Mouse (Mus musculus) spleen, embryonic (tissue): ENCODE results near the gene Nppa.

Experiments
- CTCF ChIA-PET: fragments of 350-600 bp; sonication (Branson Sonifier 250); formaldehyde crosslinking; loops from one replicate; lab custom pipeline; 2022; lab: Charles Lee

Gene Nppa

DNA sequence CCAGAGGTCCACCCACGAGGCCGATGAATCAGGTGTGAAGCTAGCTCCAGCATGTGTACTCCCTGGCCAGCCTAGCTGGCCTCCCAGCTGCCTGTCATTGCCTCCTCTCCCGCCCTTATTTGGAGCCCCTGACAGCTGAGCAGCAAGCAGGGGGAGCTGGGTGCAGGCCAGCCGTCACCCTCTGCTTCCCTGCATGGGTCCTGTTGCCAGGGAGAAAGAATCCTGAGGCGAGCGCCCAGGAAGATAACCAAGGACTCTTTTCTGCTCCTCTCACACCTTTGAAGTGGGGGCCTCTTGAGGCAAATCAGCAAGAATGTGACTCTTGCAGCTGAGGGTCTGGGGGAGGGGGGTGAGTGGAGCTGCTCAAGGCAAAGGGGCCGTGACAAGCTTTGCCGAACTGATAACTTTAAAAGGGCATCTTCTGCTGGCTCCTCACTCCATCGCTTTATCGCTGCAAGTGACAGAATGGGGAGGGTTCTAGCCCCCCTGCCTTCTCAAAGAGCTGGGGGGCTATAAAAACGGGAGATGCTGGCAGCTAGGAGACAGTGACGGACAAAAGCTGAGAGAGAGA is at the start of gene Nppa:
Nppa (plus strand) TSS at position 521 of the 571 bp plus-strand sequence.
- CTCF ChIA-PET, result interaction anchor here (0.5 kb wide), 1 partner anchor 36 kb away, joined by 3 read pairs; no protein-coding TSS in a partner anchor

GRCm38 (mm10) chr4:147953590-147953989 is 46.9 kb upstream of the Nppa start:
- CTCF ChIA-PET, result interaction anchor here (0.7 kb wide), 1 partner anchor 54 kb away, joined by 3 read pairs; no protein-coding TSS in a partner anchor

DNA sequence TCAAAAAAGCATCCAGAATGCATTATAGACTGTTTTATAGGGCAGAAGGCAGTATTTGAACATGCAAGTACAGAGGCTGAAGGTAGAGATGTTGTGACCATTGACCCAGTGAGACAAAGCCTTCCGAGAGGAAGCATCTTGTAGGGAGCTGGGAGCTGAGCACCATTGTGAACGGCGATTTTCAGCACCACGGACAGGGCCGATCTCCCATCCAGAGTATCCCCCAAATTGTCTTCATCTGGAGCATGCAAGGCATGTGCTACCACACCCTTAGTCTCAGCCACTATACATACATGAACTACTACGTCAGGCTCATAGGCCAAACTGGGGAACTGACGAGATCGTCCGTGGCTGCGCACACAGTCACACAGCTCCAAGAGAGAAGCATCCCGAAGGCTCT is 43.4 kb upstream of the Nppa start:
- CTCF ChIA-PET, result no interaction called here

- CTCF ChIA-PET, result interaction anchor here (0.6 kb wide), 1 partner anchor 13 kb away, joined by 6 read pairs; no protein-coding TSS in a partner anchor
Measured at GRCm38 (mm10) chr4:147959881-147960831, 40.4 kb upstream of the Nppa start.

DNA sequence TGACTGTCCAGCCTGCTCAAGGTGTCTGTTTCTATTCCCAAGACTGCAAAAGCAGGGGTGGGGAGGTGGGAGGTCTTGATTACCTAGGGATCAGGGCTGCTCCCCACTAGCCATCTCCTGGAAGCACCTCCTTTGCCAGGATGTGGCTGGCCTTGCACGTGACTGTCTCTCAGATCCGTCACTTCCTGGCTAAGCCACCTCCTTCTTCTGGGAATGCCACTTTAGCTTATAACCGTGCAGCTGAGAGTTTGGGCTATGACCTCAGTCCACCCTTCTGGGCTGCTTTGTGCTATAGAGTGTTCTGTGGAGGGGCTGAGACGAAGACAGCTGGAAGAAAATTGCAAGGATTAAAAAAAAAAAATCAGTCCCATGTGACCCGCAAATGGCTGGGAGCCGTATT is 37.7 kb upstream of the Nppa start:
- CTCF ChIA-PET, result no interaction called here

GRCm38 (mm10) chr4:147963623-147964022 is 36.9 kb upstream of the Nppa start:
- CTCF ChIA-PET, result no interaction called here

DNA sequence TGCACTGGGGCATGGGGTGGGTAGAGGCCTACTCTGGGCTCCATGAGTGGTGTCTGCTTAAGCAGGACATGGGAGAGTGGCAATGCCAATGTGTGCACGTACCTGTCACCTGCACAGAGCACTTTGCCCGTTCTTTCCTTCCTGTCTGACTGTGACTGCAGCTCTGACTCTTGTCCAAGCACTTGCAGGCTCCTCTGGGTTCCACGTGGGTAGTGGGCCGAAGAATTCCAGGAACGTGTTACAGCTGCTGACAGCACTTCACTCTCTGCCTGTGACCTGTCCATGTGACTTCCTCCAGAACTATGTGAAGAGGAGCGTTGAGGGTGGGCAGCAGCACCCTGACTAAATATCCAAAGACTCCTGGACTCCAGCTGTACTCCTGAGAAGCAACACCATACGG is 34.8 kb upstream of the Nppa start:
- CTCF ChIA-PET, result no interaction called here

DNA sequence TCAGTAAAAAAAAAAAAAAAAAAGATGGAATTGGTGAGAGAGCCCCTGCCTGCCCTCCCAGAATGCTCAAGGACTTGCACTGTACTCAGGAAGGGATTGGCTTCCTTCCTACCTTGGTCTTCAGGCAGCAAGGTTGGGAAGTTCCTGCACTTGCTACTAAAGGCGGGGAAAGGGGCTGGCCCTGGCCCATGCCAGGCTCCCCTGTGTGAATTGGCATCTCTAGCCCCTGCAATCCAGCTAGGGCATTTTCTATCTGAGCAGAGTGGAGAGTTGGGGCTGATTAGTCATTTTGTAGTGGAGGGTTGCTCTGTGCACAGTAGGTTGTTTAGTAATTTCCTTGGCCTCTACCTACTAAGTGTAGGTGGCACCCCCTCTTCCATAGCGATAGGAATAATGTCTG is 31.7 kb upstream of the Nppa start:
- CTCF ChIA-PET, result no interaction called here

DNA sequence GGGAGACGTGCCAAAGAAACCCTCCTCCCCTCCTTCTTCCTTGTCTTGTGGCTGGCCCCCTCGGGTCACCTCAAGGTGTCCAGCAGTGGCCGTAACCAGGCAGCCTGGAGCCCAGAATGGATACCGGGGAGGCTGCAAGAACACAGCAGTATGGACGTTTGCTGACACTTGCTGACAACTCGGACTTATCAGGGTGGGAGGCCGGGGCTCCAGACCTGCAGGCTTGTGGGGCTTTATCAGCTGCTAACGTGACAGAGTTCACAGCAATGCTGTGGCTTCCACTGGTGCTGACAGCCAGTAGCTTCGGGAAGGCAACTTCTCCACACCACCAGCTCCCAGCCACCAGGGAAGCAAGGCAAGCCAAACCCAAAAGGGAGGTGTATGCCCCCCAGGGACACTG is 31.2 kb upstream of the Nppa start:
- CTCF ChIA-PET, result no interaction called here

DNA sequence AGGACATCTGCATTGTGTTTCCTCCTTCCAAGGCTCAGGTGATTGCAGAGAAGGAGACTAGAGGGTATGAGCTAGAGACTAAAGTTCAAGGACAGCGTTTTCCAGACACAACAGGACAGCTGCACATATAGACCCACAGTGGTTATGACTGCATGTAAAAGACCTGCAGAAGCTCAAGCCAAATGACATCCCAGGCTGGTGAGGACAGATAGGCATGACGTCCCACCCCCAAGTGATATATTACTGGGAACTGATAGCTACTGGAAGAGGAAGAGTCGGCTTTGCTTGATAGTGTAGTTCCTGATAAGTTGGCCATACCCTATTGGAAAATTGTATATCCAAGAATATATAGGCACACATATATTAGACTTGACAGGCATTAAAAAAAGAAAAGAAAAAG is 24.3 kb upstream of the Nppa start:
- CTCF ChIA-PET, result no interaction called here

- CTCF ChIA-PET, result no interaction called here
Measured at GRCm38 (mm10) chr4:147977726-147978125, 22.8 kb upstream of the Nppa start.

DNA sequence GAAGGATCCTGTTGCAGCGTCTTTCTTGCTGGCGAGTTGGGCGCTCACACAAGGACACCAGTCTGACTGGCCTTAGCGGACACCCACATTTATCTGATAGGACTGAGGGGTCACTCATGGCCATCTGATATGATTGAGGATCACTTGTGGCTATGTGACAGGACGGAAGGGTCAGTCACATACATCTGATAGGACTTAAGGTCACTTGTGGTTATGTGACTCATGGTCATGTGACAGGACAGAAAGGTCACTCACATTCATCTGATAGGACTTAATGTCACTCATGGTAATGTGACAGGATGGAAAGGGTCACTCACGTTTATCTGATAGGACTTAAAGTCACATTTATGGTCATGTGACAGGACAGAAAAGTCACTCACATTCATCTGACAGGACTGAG is 22.1 kb upstream of the Nppa start:
- CTCF ChIA-PET, result no interaction called here

- CTCF ChIA-PET, result no interaction called here
Measured at GRCm38 (mm10) chr4:147979441-147979860, 21.1 kb upstream of the Nppa start.

GRCm38 (mm10) chr4:147985205-147986132 is 15.1 kb upstream of the Nppa start, which contains the start of gene Nppb:
Gene Nppb (plus strand): TSS chr4:147985788.
- CTCF ChIA-PET, result no interaction called here

- CTCF ChIA-PET, result no interaction called here
Measured at GRCm38 (mm10) chr4:147993571-147994095, 6.9 kb upstream of the Nppa start.

DNA sequence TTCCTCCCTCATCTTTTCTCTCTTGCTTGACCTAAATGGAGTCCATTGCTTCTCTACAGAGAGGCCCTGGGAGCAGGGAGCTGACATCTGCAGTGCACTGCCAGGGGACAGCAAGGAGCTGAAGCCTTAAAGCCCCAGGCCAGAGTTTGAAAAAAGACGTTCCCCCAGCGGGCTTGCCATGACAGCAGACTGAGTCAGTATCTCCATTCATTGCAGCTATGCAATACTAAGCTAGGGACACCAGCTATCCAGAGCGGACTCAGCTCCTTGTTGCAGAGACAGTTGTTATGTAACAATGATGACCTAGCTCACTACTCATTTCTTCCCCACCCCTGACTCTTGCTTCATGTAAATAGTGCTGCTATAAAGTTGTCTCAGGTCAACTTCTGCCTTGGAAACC is 5.2 kb upstream of the Nppa start:
- CTCF ChIA-PET, result no interaction called here

DNA sequence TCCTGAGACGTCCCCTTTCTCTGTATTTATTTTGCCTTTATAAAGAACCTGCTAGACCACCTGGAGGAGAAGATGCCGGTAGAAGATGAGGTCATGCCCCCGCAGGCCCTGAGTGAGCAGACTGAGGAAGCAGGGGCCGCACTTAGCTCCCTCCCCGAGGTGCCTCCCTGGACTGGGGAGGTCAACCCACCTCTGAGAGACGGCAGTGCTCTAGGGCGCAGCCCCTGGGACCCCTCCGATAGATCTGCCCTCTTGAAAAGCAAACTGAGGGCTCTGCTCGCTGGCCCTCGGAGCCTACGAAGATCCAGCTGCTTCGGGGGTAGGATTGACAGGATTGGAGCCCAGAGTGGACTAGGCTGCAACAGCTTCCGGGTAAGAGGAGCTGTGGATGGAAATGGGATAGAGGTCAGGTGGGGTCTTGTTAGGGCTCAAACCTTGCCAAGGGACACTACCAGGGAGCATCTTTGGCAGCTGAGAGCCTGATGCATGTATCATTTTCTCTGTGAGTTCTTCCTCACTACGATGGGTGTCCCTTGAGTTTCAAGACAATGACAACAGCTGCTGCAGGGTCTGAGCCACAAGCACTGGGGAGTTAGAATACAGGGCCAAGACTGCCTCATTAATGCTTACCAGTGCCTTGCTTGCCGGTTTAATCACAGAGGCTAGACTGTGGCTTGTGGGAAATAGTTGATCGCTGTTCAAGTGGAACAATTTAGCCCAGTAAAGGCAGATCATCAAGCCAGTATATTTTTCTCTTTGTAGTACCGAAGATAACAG is 679 bp downstream of the Nppa start:
- CTCF ChIA-PET, result no interaction called here

DNA sequence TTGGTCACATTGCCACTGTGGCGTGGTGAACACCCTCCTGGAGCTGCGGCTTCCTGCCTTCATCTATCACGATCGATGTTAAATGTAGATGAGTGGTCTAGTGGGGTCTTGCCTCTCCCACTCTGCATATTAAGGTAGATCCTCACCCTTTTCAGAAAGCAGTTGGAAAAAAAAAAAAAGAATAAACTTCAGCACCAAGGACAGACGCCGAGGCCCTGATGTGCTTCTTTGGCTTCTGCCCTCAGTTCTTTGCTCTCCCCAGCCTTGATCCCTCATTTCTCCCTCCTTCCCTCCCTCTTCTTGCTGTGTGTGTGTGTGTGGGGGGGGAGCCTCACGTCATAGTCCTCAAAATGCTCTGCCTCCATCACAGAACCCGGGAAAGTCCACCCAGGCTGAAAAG is 1.3 kb downstream of the Nppa start:
- CTCF ChIA-PET, result no interaction called here

GRCm38 (mm10) chr4:148004361-148004760 is 3.8 kb downstream of the Nppa start:
- CTCF ChIA-PET, result no interaction called here

DNA sequence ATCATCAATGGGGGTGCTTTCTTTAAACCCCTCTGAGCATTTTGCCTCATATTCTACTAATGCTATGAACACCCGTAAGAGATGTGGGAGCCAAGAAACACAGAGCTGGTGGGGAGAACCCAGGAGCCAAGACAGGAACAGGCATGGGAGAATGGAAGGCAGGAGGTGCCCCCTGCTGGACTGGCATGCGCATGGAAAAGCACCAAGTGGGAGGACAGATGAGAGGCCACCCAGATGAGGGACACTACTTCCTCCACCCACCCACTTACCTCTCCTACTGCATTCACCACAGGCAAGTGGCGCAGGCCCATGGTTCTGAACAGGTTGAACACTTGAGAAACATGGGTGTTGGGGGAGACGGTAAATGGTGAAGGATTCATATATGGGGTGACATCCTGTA is 7.9 kb downstream of the Nppa start:
- CTCF ChIA-PET, result interaction anchor here (0.6 kb wide), 1 partner anchor 127 kb away, joined by 3 read pairs; no protein-coding TSS in a partner anchor

DNA sequence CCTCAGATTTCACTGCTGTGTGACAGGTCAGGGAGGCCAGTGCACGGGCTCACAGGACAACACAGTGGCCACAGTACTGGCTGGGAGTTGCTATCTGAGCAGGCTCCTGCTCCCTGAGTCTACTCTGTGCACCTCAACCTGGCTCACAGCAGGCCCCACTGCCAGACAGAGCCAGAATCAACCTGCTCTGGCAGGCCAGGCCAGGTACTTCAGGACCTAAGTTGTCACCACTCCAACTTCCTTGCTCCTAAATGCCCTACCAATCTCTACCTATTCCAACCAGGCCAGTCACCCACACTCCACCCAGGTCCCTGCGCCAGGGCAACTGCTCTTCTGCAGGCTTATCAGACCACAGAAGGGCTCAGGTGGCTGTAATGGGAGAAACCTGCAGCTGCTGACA is 9.1 kb downstream of the Nppa start:
- CTCF ChIA-PET, result no interaction called here
